8 mouse cellular contexts compared by ENCODE assay signal in genomic region chr10:77113489-77114240, GRCm38 (mm10). TPM values are rescaled to one million over a fixed set of nuclear protein-coding genes. Genes with fewer than 3 reads are reported as not detected.
DNase-seq lines count a peak whose midpoint lies in the region; ATAC-seq lines count a peak whose summit lies in the region.

No protein-coding gene starts in this region.

- H3K4me3 ChIP-seq in brown adipose tissue, adult 24 weeks (ENCODE audit: insufficient read depth, low read depth, low read length) = peak overlapping the region; percentile 41
- peak overlapping the region; percentile 0; the same call in 1 of the 2 replicates for H3K4me3 ChIP-seq in lung, embryonic 15.5 days

- WGBS in lung, embryonic 15.5 days = 35% methylated on average over 19 of the region's 19 CpGs

- H3K27ac ChIP-seq in brown adipose tissue, adult 24 weeks (replicated peaks; ENCODE audit: low read depth, low read length) = no peak overlapping the region
- peak overlapping the region; percentile 63 for H3K27ac ChIP-seq in lung, embryonic 15.5 days

- no peaks in the 10 kb centered on the region for H3K27me3 ChIP-seq in lung, embryonic 15.5 days

- DNase-seq in MN1 (ENCODE audit: low spot score) = peak; percentile 59
- peak; percentile 68 for DNase-seq in heart, postnatal 36 days
- no peak for DNase-seq in cerebellum, postnatal 36 days
- no peak for DNase-seq in right cerebral cortex, adult 2 months (ENCODE audit: low spot score in 2 of 2)
- no peak for DNase-seq in cerebellum, postnatal 25 days
- no peak for DNase-seq in c-Kit-positive CD71-positive TER-119-positive erythroid progenitor cells, embryonic 14.5 days (ENCODE audit: low spot score)

- H3K9me3 ChIP-seq in lung, embryonic 15.5 days = no peaks in the 10 kb centered on the region

- H3K36me3 ChIP-seq in lung, embryonic 15.5 days = no peaks in the 10 kb centered on the region

- peaks cover 12% of the 10 kb centered on the region for H3K4me1 ChIP-seq in brown adipose tissue, adult 24 weeks (ENCODE audit: control insufficient read depth, insufficient read depth, insufficient read length, low read length)
- peaks cover 60% of the 10 kb centered on the region for H3K4me1 ChIP-seq in lung, embryonic 15.5 days

- 0 out of 2 replicates have a peak, but pooled peaks have one; percentile 15 for ATAC-seq in lung, embryonic 15.5 days (ENCODE audit: borderline replicate concordance, extremely low read depth, low FRiP score, low TSS enrichment)

- peak overlapping the region; percentile 45 for H3K4me2 ChIP-seq in lung, embryonic 15.5 days

- H3K9ac ChIP-seq in lung, embryonic 15.5 days = peak overlapping the region; percentile 14; the same call in 1 of the 2 replicates

- intact Hi-C loops in heart, postnatal 36 days (cut with DNase I) = no loop called here

RNA-seq across cellular contexts. Expression of gene Col18a1, which starts 52.7 kb away (rescaled TPM):
- 8.5 and 11.3 TPM in 2 replicates for polyA plus RNA-seq in brown adipose tissue, adult 24 weeks (2012; ENCODE audit: insufficient read depth, insufficient read length, missing spikeins)
- total RNA-seq in heart, postnatal 36 days (2021) = 10 to 100 TPM; 11.4 to 12.0 TPM
- polyA plus RNA-seq in lung, embryonic 15.5 days (2015; fragmentation: Nextera tagmentation; extraction: Ambion mirVana) = 263 and 283 TPM in 2 replicates

Comparison
In these comparisons a context has a peak if more than half of its experiments do, and no peak if none do; other contexts are left out.
1. DNase-seq: peak in MN1 (single experiment) and heart, postnatal 36 days (2 of 2); none in cerebellum, postnatal 36 days (0 of 2), right cerebral cortex, adult 2 months (0 of 2), cerebellum, postnatal 25 days (0 of 2) and c-Kit-positive CD71-positive TER-119-positive erythroid progenitor cells, embryonic 14.5 days (single experiment).
2. RNA of gene Col18a1, which starts 52.7 kb away (polyA plus RNA-seq): 263 to 283 TPM in lung, embryonic 15.5 days; 8.5 to 11.3 TPM in brown adipose tissue, adult 24 weeks; every median in the first group is over 10 times any median in the second.